Mouse (Mus musculus) neural tube, embryonic 10.5 days (tissue): ENCODE results near the gene Klf4.

ENCODE experiments used
- DNase-seq: peaks from one replicate; pipeline ENCODE4 v3.0.0-alpha.2; 2017; ENCODE audit warnings: low spot score; ENCODE audit errors: extremely low spot score

Gene Klf4

GRCm38 (mm10) chr4:55532407-55533195 is at the start of gene Klf4:
Gene Klf4 (minus strand): TSS chr4:55532466.
- DNase-seq = peak; percentile 95

GRCm38 (mm10) chr4:55571432-55571831 is 39.2 kb upstream of the Klf4 start:
- DNase-seq = no peak

DNA sequence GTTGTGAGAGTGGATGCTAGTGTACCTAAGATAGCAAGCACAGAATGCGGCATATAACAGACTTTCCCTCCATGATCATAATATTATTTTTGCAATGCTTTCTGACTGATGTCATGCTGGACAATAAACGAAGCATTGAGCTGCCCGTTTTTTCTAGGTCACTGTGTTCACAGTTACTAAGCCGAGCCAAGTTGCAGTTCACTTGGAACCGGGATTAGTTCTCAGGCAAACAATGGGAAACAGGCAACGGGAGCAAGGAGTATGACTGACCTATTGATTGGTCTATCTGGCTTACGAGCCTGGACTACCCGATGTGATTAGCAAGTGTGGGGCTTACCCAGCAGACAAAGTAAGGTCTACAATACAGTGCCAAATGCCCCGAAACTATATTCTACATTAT is 35.7 kb upstream of the Klf4 start:
- DNase-seq = no peak

- no peak for DNase-seq
These were observed 35.3 kb upstream of the Klf4 start for GRCm38 (mm10) chr4:55567575-55567974.

DNA sequence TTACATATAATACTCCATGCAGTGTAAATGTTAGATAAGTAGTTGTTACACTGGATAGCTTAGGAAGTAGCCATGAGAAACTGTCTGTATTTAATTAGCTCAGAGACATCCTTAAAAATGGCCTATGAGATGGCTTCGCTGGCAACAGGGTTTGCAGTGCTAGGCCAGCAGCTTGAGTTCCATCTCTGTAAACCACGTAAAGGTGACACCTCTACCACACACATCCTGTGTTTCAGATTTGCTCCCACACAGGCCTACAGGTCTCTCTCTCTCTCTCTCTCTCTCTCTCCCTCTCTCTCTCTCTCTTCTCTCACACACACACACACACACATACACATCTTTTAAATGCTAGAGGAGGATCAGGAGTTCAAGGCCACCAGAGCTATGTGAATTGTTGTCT is 32.1 kb upstream of the Klf4 start:
- no peak for DNase-seq

DNA sequence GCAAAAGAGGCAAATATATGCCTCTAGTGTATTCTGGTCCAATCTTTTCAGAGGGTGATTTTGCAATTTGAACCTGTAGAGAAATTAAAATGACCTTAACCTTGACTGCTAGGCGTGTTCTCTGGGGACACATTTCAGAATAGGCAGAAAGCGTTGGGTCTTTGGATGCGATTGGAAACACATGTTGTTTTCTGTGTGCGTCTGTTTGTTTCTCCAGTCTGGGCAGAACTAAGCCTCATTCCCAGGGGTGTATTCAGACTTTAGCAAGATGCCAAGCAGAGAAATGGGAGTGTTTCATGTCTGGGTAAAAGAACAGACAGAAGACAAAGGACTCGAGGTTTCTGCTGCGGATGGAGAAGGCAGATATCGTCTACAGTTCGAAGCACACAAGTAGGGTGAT is 30.8 kb upstream of the Klf4 start:
- no peak for DNase-seq

DNA sequence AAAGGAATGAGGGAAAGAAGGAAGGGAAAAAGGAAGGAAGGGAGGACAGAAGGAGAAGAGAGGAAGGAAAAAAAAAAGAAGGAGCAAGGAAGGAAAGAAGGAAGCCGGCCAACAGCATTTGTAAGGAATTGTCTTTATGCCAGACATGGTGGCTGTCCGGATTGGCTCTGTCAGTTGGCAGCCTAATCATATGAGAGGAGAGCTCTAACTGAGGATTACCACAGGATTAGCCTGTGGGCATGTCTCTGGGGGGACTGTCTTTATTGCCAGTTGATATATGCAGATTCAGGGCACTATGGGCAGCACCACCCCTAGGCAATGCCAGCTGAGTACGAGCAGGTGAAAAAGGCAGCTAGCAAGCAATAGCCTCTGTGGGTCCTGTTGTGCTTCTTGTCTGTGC is 29.8 kb upstream of the Klf4 start:
- DNase-seq = no peak

DNA sequence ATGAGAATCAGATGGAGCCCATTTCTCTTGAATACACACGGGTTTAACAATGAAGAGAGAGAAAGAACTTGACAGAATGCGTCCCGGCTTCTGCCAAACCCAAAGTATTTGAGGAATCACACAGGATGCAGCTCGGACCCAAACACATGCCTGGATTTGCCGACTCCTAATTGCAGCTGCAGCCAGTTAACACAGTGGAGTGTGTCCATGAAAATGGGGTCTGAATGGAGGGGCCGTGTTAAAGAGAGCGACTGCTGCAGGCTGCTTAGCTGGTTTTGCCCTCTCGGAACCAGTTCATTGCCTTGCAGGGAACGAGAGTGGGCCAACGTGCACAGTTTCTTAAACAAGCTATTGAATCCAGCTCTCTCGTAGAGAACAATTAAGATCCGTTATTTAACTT is 14.6 kb upstream of the Klf4 start:
- no peak for DNase-seq

DNA sequence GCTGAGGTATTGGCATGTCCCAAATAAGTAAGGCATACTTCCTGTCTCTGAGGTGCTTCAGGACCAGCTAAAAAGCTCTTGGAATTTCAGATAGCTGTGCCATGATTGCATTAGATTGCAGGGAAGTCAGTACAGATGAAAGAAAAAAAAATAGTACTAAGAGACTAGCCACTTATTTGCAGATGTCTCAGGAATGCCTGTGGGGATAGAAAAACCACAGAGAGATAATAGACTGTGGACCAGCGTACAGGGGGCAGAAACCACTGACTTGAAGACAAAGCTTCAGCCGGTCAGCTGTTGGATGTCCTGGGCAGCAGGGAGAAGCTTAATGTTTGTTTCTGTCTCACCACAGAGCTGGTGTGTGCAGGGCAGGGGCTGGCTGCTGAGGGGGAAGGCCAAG is 10.5 kb upstream of the Klf4 start:
- DNase-seq = no peak

DNA sequence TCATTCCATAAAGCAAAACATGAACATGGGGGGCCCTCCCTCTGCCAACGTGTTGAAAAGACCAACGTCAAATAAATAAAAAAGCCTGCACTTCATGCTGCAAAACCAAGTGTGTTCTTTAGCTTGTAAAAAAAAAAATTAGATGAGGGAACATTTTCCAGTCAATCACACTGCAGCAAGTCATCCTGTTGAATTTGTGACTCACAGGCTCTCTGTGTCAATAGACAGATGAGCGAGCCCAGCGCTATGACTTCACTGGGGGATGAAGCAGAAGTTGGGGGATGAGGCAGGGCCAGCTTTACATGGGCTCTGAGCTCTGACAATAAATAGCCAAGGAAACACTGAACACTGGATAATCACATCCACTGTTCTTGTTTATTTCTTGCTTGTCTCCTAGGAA is 9.4 kb upstream of the Klf4 start:
- DNase-seq = no peak

GRCm38 (mm10) chr4:55541221-55541620 is 9.0 kb upstream of the Klf4 start:
- DNase-seq = no peak

GRCm38 (mm10) chr4:55535012-55535411 is 2.7 kb upstream of the Klf4 start:
- DNase-seq = no peak

DNA sequence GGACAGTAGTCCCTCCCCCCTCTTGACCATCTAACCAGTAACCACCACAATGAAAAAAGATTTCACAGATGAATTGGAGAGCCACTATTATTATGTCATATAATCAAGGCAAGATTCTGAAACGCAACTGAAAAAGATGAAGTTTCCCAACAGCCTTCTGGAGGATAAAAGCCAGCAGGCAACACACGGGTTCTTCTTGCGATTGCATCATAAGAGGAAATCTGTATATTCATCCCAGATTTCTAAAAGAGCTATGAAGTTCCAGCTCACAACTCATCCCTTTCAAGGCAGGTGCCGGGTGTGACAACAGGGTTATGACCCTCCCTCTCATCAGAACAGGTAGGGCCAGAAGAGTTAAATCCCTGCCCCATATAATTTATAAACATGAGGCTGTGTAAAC is 2.2 kb upstream of the Klf4 start:
- DNase-seq = no peak

GRCm38 (mm10) chr4:55533803-55534254 is 1.6 kb upstream of the Klf4 start:
- DNase-seq = peak; percentile 31

DNA sequence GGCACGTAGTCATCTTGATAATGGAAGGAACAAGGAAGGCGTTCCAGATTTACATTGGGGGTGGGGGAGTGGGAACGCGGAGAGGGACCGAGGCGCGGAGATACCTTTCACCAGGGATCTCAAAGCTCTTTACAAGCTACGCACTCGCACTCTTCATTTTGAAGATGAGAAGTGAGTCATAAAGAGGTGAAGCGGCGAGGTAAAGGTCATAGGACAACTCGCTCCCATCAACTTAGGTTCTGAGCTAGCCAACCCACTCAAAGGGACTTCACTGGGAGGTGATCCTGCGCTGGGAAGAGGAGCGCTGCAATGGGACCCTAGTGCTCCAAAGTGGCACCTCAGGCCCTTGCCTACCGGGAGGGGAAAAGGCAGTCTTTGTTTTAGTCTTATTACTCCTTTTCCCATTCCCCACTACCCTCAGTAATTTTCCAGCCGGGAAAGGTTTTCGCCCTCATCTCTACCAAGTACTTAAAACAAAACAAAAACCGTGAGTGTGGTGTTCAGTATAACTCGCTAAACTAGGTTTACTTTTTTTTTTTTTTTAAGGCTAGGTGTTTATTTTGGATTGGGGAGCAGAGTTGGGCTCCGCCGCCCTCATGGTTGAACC is 1.0 kb upstream of the Klf4 start:
- DNase-seq = no peak

- DNase-seq = peak; percentile 70
These were observed 335 bp downstream of the Klf4 start for GRCm38 (mm10) chr4:55531856-55532406.

DNA sequence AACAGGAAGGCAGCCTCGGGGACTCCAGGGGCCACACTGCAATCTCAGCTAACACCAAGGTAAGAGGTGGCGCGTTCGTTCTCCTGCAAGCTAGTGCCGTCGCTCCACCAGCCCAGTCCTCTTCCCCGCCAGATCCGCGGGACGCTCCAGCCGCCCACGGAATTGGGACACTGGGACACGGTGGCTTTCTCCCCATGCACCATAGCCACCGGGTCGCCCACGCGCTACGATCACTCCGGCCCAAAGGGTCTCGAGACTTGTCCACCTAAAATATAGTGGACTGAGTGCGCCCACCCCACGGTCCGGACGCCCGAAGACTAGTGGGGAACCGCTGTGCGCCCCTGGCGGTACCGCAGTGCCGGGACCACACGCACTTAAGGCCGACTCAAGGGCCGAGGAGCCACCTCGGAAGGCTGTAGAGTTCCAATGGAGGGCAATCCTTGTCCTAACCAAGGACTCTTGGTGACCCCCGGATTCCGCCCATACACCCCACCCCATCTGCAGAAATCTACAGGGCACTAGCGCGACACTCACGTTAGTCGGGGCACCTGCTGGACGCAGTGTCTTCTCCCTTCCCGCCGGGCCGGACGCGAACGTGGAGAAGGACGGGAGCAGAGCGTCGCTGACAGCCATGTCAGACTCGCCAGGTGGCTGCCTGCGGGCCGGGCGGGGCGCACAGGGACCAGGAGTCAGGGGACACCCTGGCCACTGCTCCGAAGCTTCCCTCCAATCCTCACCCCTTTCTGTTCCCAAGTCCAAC is 990 bp downstream of the Klf4 start:
- DNase-seq = peak; percentile 63

DNA sequence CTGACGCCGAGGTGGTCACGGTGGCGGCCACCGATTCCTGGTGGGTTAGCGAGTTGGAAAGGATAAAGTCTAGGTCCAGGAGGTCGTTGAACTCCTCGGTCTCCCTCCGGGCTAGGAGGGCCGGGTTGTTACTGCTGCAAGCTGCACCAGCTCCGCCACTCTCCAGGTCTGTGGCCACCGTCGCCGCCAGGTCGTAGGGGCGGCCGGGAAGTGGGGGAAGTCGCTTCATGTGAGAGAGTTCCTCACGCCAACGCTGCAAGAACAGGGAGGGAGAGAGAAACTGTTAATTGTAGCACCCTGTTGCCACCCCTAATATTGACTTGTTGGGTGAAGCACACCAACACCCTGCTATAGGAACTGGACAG is 1.6 kb downstream of the Klf4 start:
- DNase-seq = no peak

DNA sequence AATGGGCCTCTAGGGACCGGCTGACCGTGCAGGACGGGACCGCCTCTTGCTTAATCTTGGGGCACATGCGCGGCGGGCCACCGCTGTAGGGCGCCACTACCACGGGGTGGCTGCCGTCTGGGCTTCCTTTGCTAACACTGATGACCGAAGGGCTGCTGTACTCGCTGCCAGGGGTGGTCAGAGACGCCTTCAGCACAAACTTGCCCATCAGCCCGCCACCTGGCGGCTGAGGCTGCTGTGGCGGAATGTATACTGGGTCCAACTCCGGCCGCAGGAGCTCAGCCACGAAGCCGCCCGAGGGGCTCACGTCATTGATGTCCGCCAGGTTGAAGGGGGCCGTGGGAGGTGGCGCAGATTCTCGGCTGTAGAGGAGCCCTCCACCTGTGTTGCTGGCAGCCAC is 2.0 kb downstream of the Klf4 start:
- DNase-seq = peak; percentile 84

GRCm38 (mm10) chr4:55528404-55528803 is 3.9 kb downstream of the Klf4 start:
- no peak for DNase-seq

DNA sequence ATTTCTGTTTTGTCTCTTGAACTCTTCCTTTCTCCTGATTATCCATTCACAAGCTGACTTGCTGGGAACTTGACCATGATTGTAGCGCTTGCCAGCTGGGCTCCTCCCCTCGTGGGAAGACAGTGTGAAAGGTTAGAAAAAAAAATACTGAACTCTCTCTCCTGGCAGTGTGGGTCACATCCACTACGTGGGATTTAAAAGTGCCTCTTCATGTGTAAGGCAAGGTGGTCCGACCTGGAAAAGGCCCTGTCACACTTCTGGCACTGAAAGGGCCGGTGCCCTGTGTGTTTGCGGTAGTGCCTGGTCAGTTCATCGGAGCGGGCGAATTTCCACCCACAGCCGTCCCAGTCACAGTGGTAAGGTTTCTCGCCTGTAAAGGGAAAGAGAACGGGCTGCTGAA is 4.3 kb downstream of the Klf4 start:
- no peak for DNase-seq
